Mouse (Mus musculus): ENCODE results near the gene Ppp2r2d. TPM values are rescaled to one million over a fixed set of nuclear protein-coding genes. Genes with fewer than 3 reads are reported as not detected.

Gene Ppp2r2d
- total and polyA plus RNA-seq, 2 experiments from 2014 or later = 27.8 to 31.7 TPM

DNA sequence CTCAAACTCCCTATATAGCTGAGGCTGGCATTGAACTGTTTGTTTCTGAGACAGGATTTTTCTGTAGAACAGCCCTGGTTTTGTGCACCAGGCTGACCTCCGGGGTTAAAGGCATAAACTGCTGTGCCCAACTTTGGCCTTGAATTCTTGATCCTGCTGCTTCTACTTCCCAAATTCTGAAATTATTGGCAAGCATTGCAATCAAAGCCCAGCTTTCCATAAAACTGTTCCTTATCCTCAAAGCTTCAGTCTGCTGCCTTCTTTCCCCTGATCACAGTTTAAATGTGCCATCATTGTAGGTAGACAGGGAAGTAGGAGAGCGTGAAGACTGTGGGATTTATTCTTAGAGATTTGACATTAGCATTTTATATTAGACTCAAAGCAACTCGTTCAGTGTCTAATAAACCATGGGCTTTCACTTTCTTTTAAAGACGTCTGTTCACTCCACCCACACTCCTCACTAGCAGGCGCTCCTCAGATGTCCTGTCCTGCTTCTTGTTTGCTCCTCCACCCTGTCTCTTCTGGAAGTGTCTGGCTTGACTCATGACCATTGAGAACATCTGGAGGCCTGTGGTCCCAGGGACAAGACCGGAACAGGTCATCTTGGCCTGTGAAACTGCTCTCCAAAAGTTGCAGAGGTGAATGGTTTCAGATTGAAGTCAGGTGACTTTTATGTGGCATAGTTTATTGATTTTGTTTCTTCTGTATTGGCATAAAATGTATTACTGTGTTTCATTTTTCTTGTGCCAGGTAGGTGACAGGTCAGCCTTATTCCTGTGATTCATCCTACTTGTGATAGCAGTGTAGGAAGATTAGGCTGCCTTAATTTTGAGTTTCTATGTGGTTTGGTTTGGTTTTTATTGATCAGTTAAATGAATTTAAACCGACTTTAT is 2.4 kb downstream of the Ppp2r2d start:
- Histone ChIP-seq H3K9me3 (replicated peaks; ENCODE audit: control insufficient read depth, low read length) (no peaks in the 10 kb centered on the region), H3K4me1 (ENCODE audit: control insufficient read depth, insufficient read depth) (peaks cover 29% of the 10 kb centered on the region), H3K9ac (replicated peaks; ENCODE audit: low read depth, low read length) (peak overlapping the region; percentile 93), H3K4me3 (ENCODE audit: low read depth, low read length) (peak overlapping the region; percentile 87; the same call in 1 of the 2 replicates), H3K27me3 (ENCODE audit: control insufficient read depth, insufficient read depth, low read length) (no peaks in the 10 kb centered on the region), H3K27ac (ENCODE audit: low read depth) (no peak overlapping the region), H3K4me2 (ENCODE audit: low read depth, low read length) (peak overlapping the region; percentile 84), H3K36me3 (replicated peaks; ENCODE audit: control insufficient read depth, insufficient read depth, low read length) (peaks cover 22% of the 10 kb centered on the region)
- ATAC-seq (ENCODE audit: insufficient read depth, low read depth) (no peak), DNase-seq (ENCODE audit: low spot score) (no peak)
- WGBS = 74% methylated on average over 7 of the region's 7 CpGs
- TF ChIP-seq CTCF (IDR thresholded peaks at IDR 0.05; ENCODE audit: low read depth) (no peak), EP300 (IDR thresholded peaks at IDR 0.05; ENCODE audit: low read depth) (no peak)

DNA sequence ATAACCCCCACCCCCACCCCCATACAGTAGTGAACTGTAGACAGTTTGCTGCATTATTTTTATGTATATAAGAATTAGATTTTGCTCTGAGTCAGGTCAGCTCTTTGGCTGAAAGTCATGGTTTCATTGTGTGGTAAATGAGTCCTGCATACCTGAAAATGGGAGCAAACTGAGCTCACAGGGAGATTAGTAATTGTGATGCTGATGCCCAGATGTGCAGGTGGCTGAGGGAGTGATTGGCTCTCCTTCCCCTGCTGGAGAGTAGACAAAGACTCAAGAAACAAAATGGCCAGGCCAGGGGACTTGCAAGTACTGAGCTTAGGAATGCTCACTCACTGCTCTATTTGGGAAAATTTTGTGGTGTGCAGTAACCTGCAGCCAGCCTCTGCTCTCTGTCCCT is 4.2 kb downstream of the Ppp2r2d start:
- Histone ChIP-seq H3K4me1 (ENCODE audit: control insufficient read depth, insufficient read depth) (peaks cover 21% of the 10 kb centered on the region), H3K4me3 (ENCODE audit: low read depth, low read length) (no peak overlapping the region), H3K27ac (ENCODE audit: low read depth) (no peak overlapping the region), H3K9ac (replicated peaks; ENCODE audit: low read depth, low read length) (no peak overlapping the region), H3K9me3 (replicated peaks; ENCODE audit: control insufficient read depth, low read length) (no peaks in the 10 kb centered on the region), H3K27me3 (ENCODE audit: control insufficient read depth, insufficient read depth, low read length) (no peaks in the 10 kb centered on the region), H3K36me3 (replicated peaks; ENCODE audit: control insufficient read depth, insufficient read depth, low read length) (peaks cover 31% of the 10 kb centered on the region), H3K4me2 (ENCODE audit: low read depth, low read length) (no peak overlapping the region)
- ATAC-seq (ENCODE audit: insufficient read depth, low read depth) = no peak
- TF ChIP-seq CTCF (IDR thresholded peaks at IDR 0.05; ENCODE audit: low read depth) = no peak
- no peak for DNase-seq (ENCODE audit: low spot score)

DNA sequence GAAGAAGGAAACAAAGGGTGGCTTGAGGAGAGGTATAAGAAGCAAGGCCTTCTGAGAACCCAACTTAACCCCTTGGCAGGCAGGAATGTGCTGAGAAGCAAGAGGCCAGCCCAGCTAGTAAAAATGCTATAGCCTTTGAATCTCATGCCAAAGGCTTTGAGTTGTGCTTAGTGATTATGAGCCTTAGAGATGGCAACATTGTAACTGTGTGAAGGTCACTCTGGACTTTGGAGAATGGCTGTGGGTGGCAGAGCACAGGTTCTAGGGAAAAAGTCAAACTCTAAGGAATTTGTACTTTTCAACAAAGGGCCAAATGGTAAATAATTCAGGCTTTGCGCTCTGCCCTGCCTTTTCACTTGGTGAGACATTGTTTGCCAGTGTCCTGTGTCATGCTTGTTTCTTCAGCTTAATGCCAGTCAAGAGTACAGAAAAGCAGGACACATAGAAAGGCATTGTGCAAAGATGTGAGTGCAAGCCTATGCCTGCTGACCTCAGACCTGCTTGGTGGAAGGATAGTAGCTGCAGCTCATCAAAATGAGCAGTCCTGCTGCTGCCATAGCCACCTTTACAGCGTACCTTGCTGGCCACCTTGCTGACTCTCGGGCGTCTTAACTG is 7.6 kb downstream of the Ppp2r2d start:
- Histone ChIP-seq H3K27me3 (ENCODE audit: control insufficient read depth, insufficient read depth, low read length) (no peaks in the 10 kb centered on the region), H3K4me2 (ENCODE audit: low read depth, low read length) (no peak overlapping the region), H3K27ac (ENCODE audit: low read depth) (peak overlapping the region; percentile 4; the same call in 1 of the 2 replicates), H3K9ac (replicated peaks; ENCODE audit: low read depth, low read length) (no peak overlapping the region), H3K4me1 (ENCODE audit: control insufficient read depth, insufficient read depth) (0 out of 2 replicates have a peak, but pooled peaks cover 2% of the 10 kb centered on the region), H3K36me3 (replicated peaks; ENCODE audit: control insufficient read depth, insufficient read depth, low read length) (peaks cover 39% of the 10 kb centered on the region), H3K4me3 (ENCODE audit: low read depth, low read length) (no peak overlapping the region), H3K9me3 (replicated peaks; ENCODE audit: control insufficient read depth, low read length) (no peaks in the 10 kb centered on the region)
- ATAC-seq (ENCODE audit: insufficient read depth, low read depth) (no peak), DNase-seq (ENCODE audit: low spot score) (no peak)
- 95% methylated on average over 4 of the region's 4 CpGs for WGBS
- TF ChIP-seq CTCF (IDR thresholded peaks at IDR 0.05; ENCODE audit: low read depth) = no peak
- no peak for TF ChIP-seq EP300 (IDR thresholded peaks at IDR 0.05; ENCODE audit: low read depth)

DNA sequence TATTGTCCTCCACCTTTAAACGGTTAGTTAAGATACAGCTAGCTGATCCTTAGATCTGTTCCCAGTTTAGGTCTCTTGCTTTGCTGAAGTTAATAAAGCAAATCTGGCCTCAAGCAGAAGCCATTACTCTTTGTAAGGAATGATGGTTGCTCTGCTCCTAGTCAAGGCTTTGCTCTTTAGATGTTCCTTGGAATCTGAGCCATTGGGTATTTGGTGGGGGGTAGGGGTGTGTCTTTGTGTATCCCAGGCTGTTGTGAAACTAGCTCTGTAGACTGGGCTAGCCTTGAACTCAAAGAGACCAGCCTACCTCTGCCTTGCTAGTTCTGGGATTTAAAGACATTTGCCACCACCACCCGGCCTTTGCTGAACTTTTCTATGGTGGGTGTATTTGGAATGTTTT is 8.3 kb downstream of the Ppp2r2d start:
- DNase-seq (ENCODE audit: low spot score) (no peak), ATAC-seq (ENCODE audit: insufficient read depth, low read depth) (no peak)
- Histone ChIP-seq H3K4me3 (ENCODE audit: low read depth, low read length) (no peak overlapping the region), H3K9ac (replicated peaks; ENCODE audit: low read depth, low read length) (no peak overlapping the region), H3K27ac (ENCODE audit: low read depth) (no peak overlapping the region), H3K9me3 (replicated peaks; ENCODE audit: control insufficient read depth, low read length) (no peaks in the 10 kb centered on the region), H3K4me2 (ENCODE audit: low read depth, low read length) (no peak overlapping the region), H3K4me1 (ENCODE audit: control insufficient read depth, insufficient read depth) (no peaks in the 10 kb centered on the region), H3K36me3 (replicated peaks; ENCODE audit: control insufficient read depth, insufficient read depth, low read length) (peaks cover 38% of the 10 kb centered on the region), H3K27me3 (ENCODE audit: control insufficient read depth, insufficient read depth, low read length) (no peaks in the 10 kb centered on the region)
- TF ChIP-seq CTCF (IDR thresholded peaks at IDR 0.05; ENCODE audit: low read depth) (no peak), EP300 (IDR thresholded peaks at IDR 0.05; ENCODE audit: low read depth) (no peak)
- 87% methylated on average over 2 of the region's 2 CpGs for WGBS

DNA sequence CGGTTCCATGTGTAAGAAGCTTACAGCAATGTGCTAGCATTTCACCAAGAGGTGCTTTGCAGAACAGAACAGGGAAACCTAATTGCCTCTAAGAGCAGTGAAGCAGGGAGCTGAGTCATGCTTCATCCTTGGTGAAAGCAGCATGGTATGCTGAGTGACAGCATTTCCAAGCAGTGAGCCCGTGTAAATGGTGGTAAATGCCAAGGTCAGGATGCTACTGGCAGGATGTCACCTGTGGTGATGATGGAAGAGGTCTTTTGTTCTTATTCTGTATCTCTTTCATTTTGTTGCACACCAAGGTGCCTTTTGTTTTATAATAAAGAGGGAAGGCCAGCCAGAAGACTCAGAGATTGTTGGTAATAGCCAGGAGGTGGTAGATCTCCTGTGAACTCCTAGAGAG is 10.8 kb downstream of the Ppp2r2d start:
- Histone ChIP-seq H3K9ac (replicated peaks; ENCODE audit: low read depth, low read length) (no peak overlapping the region), H3K4me2 (ENCODE audit: low read depth, low read length) (no peak overlapping the region), H3K27ac (ENCODE audit: low read depth) (no peak overlapping the region), H3K4me1 (ENCODE audit: control insufficient read depth, insufficient read depth) (no peaks in the 10 kb centered on the region), H3K27me3 (ENCODE audit: control insufficient read depth, insufficient read depth, low read length) (no peaks in the 10 kb centered on the region), H3K4me3 (ENCODE audit: low read depth, low read length) (no peak overlapping the region), H3K9me3 (replicated peaks; ENCODE audit: control insufficient read depth, low read length) (no peaks in the 10 kb centered on the region), H3K36me3 (replicated peaks; ENCODE audit: control insufficient read depth, insufficient read depth, low read length) (peaks cover 49% of the 10 kb centered on the region)
- TF ChIP-seq EP300 (IDR thresholded peaks at IDR 0.05; ENCODE audit: low read depth) (no peak), CTCF (IDR thresholded peaks at IDR 0.05; ENCODE audit: low read depth) (no peak)
- WGBS = 60% methylated on average over 2 of the region's 2 CpGs
- DNase-seq (ENCODE audit: low spot score) = no peak
- ATAC-seq (ENCODE audit: insufficient read depth, low read depth) = no peak
